Mouse (Mus musculus): ENCODE results near the gene Ociad2.
"Not testable (repeated sequence)": the region's sequence is repeated elsewhere in the genome, so short reads cannot be mapped to it uniquely, and the experiment has no call there.

Gene Ociad2

DNA sequence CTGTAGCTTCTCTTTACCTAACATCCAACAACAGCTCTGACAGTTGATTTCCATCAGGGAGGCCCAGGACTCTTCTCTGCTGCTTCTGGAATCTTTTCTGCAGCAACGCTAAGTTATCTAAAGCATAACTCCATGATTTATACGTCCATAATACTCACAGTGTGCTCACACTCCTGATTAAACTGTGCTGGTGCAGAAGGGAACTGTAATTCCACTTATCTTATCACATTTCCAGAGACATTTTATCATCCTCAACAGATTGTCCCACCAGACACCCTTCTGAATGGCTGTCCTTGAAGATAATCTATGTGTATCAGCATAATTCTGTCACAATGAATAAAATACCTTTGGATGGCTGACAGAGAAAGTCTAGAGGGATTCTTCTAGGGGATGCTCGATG lies 13.2 kb upstream of the Ociad2 start:
- CTCF ChIA-PET, result interaction anchor here (1.1 kb wide), 1 partner anchor 17 kb away, joined by 15 read pairs; no protein-coding TSS in a partner anchor

DNA sequence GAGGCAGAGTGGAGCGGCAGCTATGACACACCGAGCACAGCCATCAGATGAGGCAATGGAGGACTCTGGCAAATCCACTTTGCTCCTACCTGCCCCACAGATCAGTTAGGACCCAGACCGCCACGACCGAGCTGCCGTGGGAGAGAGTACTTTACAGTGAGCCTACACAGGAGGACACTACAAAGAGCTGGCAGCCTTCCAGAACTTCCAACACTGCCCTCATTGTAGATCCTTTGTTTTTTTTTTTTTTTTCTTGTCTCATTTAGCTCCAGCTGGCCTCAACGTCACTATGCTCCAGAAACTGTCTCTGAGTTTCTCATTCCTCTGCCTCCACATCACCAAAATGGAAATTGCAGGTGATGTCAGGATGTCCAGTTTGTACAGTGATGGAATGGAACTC lies 12.7 kb upstream of the Ociad2 start:
- CTCF ChIA-PET, result interaction anchor here (1.1 kb wide), 1 partner anchor 18 kb away, joined by 15 read pairs; no protein-coding TSS in a partner anchor

DNA sequence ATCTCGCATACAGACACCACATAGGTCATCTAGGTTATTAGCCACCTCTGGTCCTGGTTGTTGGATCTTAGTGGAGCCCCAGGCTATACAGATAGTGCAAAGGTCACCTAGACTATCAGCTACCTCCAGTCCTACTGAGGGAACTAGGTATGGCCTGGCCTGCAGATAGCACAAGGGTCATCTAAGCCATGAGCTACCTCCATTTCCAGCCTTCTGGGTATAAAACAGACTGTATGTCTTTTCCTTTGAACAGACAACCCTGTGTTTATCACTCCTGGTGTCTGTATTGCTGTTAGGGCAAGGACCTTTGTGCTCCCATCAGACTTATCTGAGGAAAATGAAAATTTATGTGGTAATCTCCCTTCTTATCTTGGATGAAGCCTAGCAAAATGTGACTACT lies 11.0 kb upstream of the Ociad2 start:
- CTCF ChIA-PET, result no interaction called here

DNA sequence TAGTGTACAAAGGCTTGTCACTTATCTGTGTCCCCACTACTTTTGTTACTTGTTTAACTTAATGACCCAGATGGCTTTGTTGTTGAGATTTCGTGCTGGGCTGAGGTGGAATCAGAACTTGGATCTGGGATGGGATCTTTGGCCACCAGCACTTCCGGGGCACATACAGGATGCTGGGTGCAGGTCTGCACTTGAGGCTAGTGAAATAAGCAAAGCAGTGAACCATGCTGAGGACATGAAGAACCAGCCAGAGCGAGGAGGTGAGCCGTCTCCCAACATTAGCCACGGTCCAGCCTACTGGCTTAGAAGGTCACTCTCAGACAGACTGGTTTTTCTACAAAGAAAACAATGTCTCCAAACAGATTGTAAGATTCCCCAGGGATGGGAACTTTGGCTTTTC lies 8.7 kb upstream of the Ociad2 start:
- CTCF ChIA-PET, result interaction anchor here (0.6 kb wide), 2 partner anchors 317 to 1732 kb away, joined by 3 to 4 read pairs; no protein-coding TSS in a partner anchor

GRCm38 (mm10) chr5:73345254-73345653 lies 4.4 kb upstream of the Ociad2 start:
- CTCF ChIA-PET, result no interaction called here

DNA sequence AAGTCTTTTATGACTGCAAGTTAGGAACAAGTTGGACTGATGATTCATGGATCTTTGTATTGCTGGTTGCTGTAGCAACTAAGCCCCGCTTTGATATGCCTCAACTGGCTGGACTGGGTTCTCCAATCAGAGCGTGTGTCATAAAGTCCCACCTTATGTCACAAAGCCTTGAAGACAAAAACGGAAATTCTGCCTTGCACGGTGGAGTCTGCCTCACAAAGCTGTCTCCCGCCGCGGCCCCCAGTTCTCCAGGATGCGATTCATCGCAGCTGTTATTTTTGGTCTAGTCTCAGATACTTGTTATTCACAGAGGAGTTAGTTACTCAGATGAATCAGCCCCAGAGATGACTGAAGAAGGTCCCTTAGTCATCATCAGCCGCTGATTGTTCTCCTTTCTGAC lies 3.5 kb upstream of the Ociad2 start:
- CTCF ChIA-PET, result no interaction called here

DNA sequence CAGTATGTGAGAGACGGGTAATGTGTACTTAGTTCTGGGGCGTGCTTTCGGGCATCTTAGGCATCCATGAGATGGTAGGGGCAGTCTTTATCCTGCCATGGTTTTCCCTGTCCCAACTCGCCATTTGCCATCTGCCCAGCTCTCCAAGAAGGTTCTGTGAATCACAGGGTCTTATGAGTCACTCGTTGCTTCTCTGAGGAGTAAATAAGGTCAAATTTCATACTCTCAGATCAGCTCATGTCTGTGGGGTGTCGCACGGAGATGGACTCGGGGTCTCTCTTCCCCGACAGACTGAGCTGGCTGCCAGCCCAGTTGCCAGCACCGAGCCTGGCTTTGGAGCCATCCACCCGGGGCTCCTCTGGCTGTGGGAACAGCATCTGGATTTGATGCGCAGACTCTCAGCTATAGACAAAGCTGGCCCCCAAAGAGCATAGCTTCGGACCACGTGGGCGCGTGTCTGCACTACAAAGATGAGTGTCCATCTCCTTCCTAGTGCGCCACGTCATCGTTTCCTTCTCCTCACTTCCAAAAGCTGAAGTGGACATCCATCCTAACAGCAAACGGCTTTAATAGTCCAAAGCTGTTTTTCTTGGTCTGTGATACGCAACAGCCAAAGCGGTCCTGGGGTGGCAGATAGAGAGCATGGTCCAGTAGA lies 2.0 kb upstream of the Ociad2 start:
- CTCF ChIA-PET, result interaction anchor here (0.5 kb wide), 1 partner anchor 81 kb away, joined by 3 read pairs; no protein-coding TSS in a partner anchor

DNA sequence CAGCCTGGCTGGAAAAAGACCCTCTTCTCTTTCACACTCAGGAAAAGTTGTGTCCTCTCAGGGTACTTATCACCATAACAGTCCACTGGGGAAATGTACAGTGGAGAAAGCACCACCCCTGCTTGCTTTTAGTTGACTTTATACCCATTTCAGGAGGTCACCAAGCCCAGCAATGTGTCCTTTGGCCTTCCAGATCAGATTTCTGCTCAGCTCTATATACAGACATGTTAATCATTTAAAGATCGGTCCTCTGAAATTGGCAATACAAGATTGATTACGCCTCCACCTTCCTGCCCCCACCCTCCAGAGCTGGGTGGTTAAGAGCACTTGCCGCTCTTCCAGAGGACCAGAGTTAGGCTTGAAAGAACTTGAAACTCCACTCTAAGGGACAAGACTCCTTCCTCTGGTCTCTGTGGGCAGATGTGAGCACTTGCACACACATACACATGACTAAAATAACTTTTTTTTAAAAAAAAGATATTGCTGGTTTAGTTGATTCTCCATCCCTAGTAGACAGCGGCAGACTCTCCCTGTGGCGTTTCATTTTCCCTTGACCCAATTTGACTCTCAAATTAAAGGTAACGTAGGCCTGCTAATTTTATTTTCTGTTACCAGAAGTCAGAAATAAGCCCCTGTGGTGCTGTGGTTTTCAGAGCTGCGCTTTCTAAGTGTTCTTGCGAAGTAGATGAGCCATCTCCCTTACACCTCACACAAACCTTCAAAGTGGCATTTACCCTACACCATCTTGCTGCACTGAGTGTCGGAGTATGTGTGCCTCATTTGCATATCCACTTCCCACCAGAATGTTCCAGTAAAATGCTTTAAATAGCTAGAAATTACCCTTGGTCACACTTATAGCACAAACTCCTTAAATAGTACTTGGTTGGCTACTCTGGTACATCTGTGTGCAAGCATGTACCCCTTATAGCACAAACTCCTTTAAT lies 777 bp downstream of the Ociad2 start:
- CTCF ChIA-PET, result no interaction called here

GRCm38 (mm10) chr5:73338832-73339163 lies 2.0 kb downstream of the Ociad2 start:
- CTCF ChIA-PET, result no interaction called here

GRCm38 (mm10) chr5:73337961-73338831 lies 2.6 kb downstream of the Ociad2 start:
- CTCF ChIA-PET, result no interaction called here

DNA sequence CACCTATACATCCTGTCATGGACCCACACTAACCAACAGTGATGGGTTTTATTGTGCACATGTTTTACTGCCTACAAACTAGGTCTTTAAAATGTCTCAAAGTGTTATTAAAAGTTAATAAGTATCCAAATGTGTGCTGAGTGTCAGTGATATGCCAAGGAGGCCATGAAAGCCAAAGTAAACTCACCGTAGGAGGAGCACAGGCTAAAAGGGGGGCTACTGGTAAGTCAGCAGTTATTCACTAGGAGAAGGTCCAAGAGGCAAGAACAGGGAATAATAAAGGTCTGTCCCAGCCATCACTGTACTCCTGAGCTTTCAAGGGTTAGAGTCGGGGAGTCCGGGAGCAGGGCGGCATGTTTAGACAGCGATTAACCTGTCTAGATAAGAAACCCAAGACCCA lies 4.4 kb downstream of the Ociad2 start:
- CTCF ChIA-PET, result no interaction called here

DNA sequence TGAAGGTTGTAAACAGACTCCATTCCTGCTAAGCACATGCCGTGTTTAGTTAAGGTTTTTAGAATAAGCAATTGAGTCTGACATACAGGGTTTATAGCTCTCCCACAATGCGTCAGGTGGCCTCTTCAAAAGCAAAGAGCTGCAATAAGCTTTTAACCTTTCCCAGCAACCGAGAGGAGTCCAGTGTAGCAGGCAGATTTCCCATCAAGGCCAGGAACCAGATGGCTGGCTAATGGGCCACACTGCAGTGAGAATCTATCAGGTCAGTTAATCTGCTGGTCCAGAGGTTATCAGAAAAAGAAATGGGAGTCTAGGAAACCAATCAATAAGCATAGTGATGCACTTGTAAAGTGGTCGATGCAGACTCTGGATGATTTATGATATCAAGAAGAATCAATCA lies 9.8 kb downstream of the Ociad2 start:
- CTCF ChIA-PET, result no interaction called here

DNA sequence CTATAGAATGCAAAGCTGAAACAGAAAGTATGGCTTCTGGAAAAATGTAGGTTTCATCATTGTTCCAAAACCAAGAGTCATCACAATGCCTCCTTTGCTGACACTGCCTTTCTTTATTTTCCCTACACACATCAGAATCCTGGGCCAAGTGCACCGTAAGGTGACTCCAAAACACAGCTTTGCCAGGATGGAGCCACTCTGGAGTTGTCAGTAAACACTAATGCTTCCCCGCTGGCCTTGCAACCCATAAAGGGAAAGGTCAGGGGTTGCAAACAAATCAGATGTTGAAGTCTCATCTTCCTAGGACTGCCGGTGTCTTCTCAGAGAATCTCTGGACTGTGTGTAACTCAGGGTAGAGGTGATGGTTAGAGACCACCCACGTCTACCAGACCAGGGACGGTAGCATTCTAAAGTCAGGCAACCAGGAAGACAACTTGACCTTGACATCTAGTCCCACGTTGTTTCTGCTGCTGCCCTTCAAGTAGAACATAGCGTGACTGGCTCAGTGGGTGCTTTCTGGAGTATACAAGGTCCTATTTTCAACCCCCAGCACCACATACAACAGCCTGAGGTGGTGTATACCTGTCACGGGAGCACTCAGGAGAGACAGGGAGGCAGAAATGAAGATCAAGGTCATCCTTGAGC lies 16.2 kb downstream of the Ociad2 start:
- CTCF ChIA-PET, result no interaction called here

DNA sequence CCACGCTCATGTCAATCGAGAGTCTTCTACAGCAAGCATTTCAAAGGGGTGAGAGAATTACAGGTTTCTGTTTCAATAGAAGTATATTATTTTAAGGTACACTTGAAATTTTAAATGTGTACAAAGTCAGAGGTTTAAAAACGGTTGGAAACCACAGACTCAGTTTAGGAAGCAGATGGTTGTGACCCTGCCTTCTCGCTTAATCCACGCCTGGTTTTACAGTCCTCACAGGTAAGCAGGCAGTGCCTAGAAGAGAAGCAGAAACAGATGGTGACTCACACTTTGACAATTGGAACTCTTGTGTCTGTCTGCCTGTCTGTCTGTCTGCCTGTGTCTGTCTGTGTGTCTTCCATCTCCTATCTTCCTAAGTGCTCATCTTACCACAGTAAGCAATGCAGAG lies 17.2 kb downstream of the Ociad2 start:
- CTCF ChIA-PET, result no interaction called here

GRCm38 (mm10) chr5:73322684-73323083 lies 18.1 kb downstream of the Ociad2 start:
- CTCF ChIA-PET, result not testable (repeated sequence)

DNA sequence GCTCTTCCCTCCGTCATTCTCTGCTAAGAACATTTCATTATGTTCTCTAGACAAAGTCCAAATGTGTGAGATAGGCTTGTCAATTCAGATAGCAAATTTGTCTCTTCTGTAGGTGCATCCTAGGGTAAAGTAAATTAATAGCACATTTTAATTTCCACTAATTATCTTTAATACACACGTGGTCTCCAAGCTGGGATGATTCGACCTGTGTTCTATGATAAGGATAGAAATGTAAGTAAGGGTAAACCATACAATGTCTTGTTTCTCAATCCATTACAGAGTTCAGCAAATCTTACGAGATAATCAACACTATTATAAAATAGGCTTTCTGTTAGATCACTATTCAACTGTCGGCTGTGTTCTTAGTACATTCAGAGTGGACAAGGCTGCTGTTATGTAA lies 21.5 kb downstream of the Ociad2 start:
- CTCF ChIA-PET, result no interaction called here

GRCm38 (mm10) chr5:73314654-73315053 lies 26.2 kb downstream of the Ociad2 start:
- CTCF ChIA-PET, result interaction anchor here (0.6 kb wide), 1 partner anchor 72 kb away, joined by 3 read pairs; no protein-coding TSS in a partner anchor

DNA sequence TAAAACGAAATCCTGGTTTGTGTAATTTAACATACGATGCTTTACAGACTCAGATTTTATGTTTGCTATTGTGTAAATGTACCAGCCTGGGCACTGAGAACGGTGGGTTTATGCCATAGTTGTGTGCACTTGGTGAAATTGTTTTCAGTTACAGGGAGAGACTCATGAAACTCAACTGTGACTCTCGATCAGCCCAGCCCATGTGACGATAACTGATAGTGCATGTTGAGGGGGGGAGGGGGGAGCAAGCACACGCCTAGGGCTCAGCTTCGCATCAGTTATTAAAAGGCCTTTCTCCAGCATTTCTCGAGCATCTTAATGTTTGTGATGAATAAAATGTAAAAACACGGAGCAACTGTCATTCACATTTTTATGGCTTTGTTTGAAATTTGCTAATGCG lies 27.2 kb downstream of the Ociad2 start:
- CTCF ChIA-PET, result interaction anchor here (0.5 kb wide), 1 partner anchor 48 kb away, joined by 3 read pairs; no protein-coding TSS in a partner anchor

- CTCF ChIA-PET, result interaction anchor here (0.6 kb wide), 1 partner anchor 15 kb away, joined by 3 read pairs; no protein-coding TSS in a partner anchor
These were observed 29.4 kb downstream of the Ociad2 start for GRCm38 (mm10) chr5:73311458-73311857.

DNA sequence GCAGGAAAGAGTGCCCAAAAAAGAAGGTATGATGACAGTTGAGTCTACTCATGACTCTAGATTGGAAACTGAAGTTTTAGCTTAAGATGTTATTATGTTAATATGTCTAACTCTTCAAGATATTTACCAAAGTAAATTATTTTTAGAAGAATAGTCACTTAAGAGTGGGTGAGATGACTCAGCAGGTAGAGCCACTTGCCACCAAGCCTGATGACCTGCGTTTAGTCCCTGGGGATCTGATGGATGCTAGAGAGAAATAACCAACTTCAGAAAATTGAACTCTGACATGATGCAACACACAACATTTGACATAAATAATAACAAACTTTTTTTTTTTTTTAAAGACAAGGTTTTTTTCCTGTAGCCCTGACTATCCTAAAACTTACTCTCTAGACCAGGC lies 30.4 kb downstream of the Ociad2 start:
- CTCF ChIA-PET, result no interaction called here

GRCm38 (mm10) chr5:73309496-73309895 lies 31.3 kb downstream of the Ociad2 start:
- CTCF ChIA-PET, result no interaction called here

DNA sequence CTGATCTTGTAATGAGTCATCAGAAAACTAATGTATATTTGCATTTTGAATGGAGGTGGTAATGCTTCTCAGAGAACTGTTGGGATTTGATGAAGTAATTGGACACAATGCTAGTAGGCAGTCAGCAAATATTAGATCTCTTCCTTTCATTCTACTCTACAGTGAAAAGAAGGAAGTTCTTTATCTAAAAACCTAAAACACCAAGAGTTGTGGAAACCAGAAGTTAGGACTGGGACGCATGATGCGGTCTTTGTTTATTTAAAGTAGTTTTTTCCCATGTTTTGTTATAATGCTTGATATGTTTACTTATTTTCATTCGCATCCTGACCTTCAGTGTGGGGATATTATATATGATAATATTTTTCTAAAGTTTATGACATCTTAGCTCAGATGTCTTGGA lies 33.5 kb downstream of the Ociad2 start:
- CTCF ChIA-PET, result no interaction called here
